Mouse (Mus musculus) kidney, embryonic 14.5 days (tissue): ENCODE measurements at regions not wholly inside any gene's neighbourhood (a gene's known extent, or its start where the extent isn't known, plus 50 kb on each side); places are given as distances from the start of the nearest gene placed in this dataset.

Experiments used
- ATAC-seq: fragments of 200-750 bp; cut with Nextera tagmentation; 2 replicates; pipeline ENCODE4 v1.8.0; 2017; ENCODE audit warnings: moderate number of reproducible peaks, mild to moderate bottlenecking, moderate TSS enrichment, moderate library complexity; ENCODE audit not compliant: low FRiP score, low TSS enrichment
- H3K27ac ChIP-seq: fragments of 300-500 bp; sonication (generic); 2 replicates; pipeline ENCODE4 v1.5.1; 2014; ENCODE audit warnings: low read depth, mild to moderate bottlenecking, low read length, moderate library complexity, mixed read lengths
- H3K27me3 ChIP-seq: fragments of 300-500 bp; sonication (generic); 2 replicates; pipeline ENCODE4 v1.6.1; 2014; ENCODE audit warnings: mild to moderate bottlenecking, low read length; ENCODE audit not compliant: control insufficient read depth, insufficient read depth
- H3K36me3 ChIP-seq: fragments of 300-500 bp; sonication (generic); 2 replicates; pipeline ENCODE4 v1.6.1; 2014; ENCODE audit warnings: low read length, mixed read lengths; ENCODE audit not compliant: control insufficient read depth, insufficient read depth
- H3K4me1 ChIP-seq: fragments of 300-500 bp; sonication (generic); 2 replicates; pipeline ENCODE4 v1.6.1; 2014; ENCODE audit warnings: low read length, mixed read lengths; ENCODE audit not compliant: control insufficient read depth, insufficient read depth
- H3K4me2 ChIP-seq: fragments of 300-500 bp; sonication (generic); replicated peaks from 2 replicates; pipeline ENCODE4 v1.6.1; 2014; ENCODE audit warnings: low read depth, mild to moderate bottlenecking, low read length
- H3K4me3 ChIP-seq: fragments of 300-500 bp; sonication (generic); 2 replicates; pipeline ENCODE4 v1.5.1; 2014; ENCODE audit warnings: mild to moderate bottlenecking, low read length
- H3K9ac ChIP-seq: fragments of 300-500 bp; sonication (generic); 2 replicates; pipeline ENCODE4 v1.6.1; 2014; ENCODE audit warnings: low read depth, mild to moderate bottlenecking, low read length, moderate library complexity
- H3K9me3 ChIP-seq: fragments of 300-500 bp; sonication (generic); 2 replicates; pipeline ENCODE4 v1.6.1; 2016; ENCODE audit warnings: low read length; ENCODE audit not compliant: control insufficient read depth
- whole genome bisulfite sequencing: fragments of 180-500 bp; shearing (Covaris S2); extraction: QIAGEN DNeasy Blood & Tissue Kit; methylation state at CpG from one replicate; pipeline ENCODE4 v1.1.7; 2014; 5-methylcytosine and 5-hydroxymethylcytosine counted together

DNA sequence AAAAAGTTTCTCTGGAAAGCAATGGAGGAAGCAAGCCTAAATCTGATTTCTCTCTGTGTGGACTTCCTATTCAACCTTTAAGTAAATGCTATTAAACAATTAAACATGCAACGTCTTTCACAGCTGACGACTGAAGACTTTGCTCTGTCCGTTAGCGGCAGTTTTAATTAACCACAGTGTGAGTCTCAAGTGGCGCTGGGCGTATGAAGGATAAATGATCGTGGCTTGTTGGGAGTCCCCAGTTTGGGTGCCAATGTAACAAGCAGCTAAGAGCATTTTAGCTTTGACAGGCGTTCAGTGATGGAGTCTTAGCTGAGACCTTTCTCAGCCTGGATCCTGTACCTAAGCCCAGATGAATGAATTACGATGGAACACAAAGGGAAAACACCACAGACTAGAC is 52.7 kb upstream of the Olig2 start:
- H3K4me3 ChIP-seq, result no peak overlapping the region
- no peak overlapping the region for H3K27ac ChIP-seq
- H3K9ac ChIP-seq, result no peak overlapping the region
- 76% methylated on average over 9 of the region's 9 CpGs for WGBS
- no peak for ATAC-seq
- H3K36me3 ChIP-seq, result no peaks in the 10 kb centered on the region
- no peaks in the 10 kb centered on the region for H3K9me3 ChIP-seq
- H3K27me3 ChIP-seq, result peaks cover 75% of the 10 kb centered on the region
- no peaks in the 10 kb centered on the region for H3K4me1 ChIP-seq
- no peak overlapping the region for H3K4me2 ChIP-seq

DNA sequence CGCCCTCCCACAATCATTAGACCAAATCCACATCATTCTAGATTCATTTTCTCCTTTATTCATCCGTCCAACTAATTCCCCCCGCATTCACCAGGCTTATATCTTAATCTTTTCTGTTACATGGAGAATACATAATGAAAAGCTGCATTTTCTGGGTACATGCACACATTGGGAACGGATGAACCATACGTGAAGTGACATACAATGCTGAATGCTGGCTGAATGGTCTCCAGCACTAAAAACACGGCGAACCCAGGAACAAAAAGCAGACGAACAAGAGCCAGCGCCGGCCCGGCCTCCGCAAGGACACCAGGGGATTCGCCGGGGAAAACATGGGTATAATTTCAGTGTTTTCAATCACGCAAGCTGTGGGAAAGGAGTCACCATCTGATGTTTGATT is 52.0 kb upstream of the Olig2 start:
- no peak overlapping the region for H3K4me3 ChIP-seq
- H3K27me3 ChIP-seq, result peaks cover 76% of the 10 kb centered on the region
- no peak overlapping the region for H3K4me2 ChIP-seq
- no peak overlapping the region for H3K9ac ChIP-seq
- no peaks in the 10 kb centered on the region for H3K36me3 ChIP-seq
- H3K4me1 ChIP-seq, result no peaks in the 10 kb centered on the region
- no peaks in the 10 kb centered on the region for H3K9me3 ChIP-seq
- H3K27ac ChIP-seq, result no peak overlapping the region
- ATAC-seq, result no peak
- WGBS, result 68% methylated on average over 15 of the region's 15 CpGs

DNA sequence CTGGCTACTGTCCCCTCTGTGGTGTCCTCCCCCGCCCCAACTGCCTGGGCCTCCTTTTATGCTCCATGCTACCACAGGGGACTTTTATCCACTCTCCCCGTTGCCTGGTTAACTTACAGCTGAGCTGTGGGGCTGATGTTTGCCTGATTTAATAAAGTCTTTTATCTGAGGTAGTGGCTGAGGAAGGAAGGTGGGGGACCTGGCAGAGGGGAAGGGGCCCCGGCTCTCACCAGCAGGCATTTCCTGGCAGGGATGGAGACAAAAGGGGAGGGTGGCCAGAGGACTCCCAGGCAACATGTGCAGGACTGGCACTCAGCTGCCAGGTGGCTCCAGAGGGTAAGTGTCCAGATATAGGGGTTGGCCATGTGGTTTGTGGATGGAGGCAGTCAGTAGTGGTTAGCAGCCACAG is 51.4 kb upstream of the Olig2 start:
- WGBS, result 40% methylated on average over 3 of the region's 3 CpGs
- no peaks in the 10 kb centered on the region for H3K36me3 ChIP-seq
- H3K27me3 ChIP-seq, result peaks cover 76% of the 10 kb centered on the region
- H3K4me2 ChIP-seq, result no peak overlapping the region
- no peak overlapping the region for H3K27ac ChIP-seq
- no peak overlapping the region for H3K4me3 ChIP-seq
- H3K4me1 ChIP-seq, result no peaks in the 10 kb centered on the region
- H3K9me3 ChIP-seq, result no peaks in the 10 kb centered on the region
- no peak for ATAC-seq
- H3K9ac ChIP-seq, result no peak overlapping the region

DNA sequence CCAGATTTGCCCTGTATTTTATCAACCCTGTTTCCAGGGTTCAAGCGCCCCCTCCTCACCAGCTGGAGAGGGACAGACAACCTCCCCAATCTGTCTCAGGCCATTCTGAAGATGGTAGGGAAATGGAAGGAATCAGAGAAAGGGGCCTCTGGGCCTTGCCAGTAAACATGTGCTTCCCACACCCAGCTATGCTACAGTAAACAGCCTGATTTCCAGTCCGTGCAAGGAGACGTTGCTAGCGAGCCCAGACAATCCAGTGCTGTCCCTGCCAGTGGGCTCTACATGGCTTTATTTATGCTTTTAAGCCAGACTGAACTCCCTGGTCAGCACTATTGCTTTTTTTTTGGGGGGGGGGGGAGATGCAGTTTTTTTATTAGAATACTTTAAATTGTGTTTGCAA is 50.9 kb upstream of the Olig2 start:
- Histone ChIP-seq H3K9me3 (no peaks in the 10 kb centered on the region), H3K27ac (no peak overlapping the region), H3K4me3 (no peak overlapping the region), H3K4me1 (no peaks in the 10 kb centered on the region), H3K36me3 (no peaks in the 10 kb centered on the region), H3K9ac (no peak overlapping the region), H3K4me2 (no peak overlapping the region), H3K27me3 (peaks cover 73% of the 10 kb centered on the region)
- no peak for ATAC-seq
- 59% methylated on average over 4 of the region's 4 CpGs for WGBS
